Mouse (Mus musculus) hindbrain, embryonic 12.5 days (tissue): Measurements from ENCODE around the gene Cc2d1b. TPM values are rescaled to one million over a fixed set of nuclear protein-coding genes. Genes with fewer than 3 reads are reported as not detected.

Experiments used
- polyA plus RNA-seq: library from polyadenylated mRNA; unstranded; fragments of >200 nt; fragmentation: Nextera tagmentation; extraction: Ambion mirVana; gene quantifications from 2 replicates; pipeline ENCODE4 v1.2.1, GENCODE M21; 2016

Cc2d1b gene
- polyA plus RNA-seq, 1 experiment from 2014 or later: 24.7 TPM

Other genes starting within 250 kb of the Cc2d1b start
- 3.5 and 5.2 TPM in 2 replicates for gene Shisal2a, start 236.6 kb upstream of the Cc2d1b start, polyA plus RNA-seq
- gene Gpx7, start 213.0 kb upstream of the Cc2d1b start, polyA plus RNA-seq: 58.2 and 59.8 TPM in 2 replicates
- 105 and 118 TPM in 2 replicates for gene Tut4, start 160.5 kb upstream of the Cc2d1b start, polyA plus RNA-seq
- gene Prpf38a, start 40.6 kb upstream of the Cc2d1b start, polyA plus RNA-seq: 91.8 and 94.5 TPM in 2 replicates
- 6.7 and 8.5 TPM in 2 replicates for gene Orc1, start 40.5 kb upstream of the Cc2d1b start, polyA plus RNA-seq
- gene 3110021N24Rik, start 99.7 kb downstream of the Cc2d1b start, polyA plus RNA-seq: 1.6 and 2.4 TPM in 2 replicates
- gene Zfyve9, start 160.9 kb downstream of the Cc2d1b start, polyA plus RNA-seq: 6.0 and 6.4 TPM in 2 replicates
- 225 TPM in 2 replicates for gene Btf3l4, start 213.7 kb downstream of the Cc2d1b start, polyA plus RNA-seq
- 97.2 and 103 TPM in 2 replicates for gene Txndc12, start 214.7 kb downstream of the Cc2d1b start, polyA plus RNA-seq
- 37.0 and 39.8 TPM in 2 replicates for gene Kti12, start 227.8 kb downstream of the Cc2d1b start, polyA plus RNA-seq
- gene A730015C16Rik, start 228.7 kb downstream of the Cc2d1b start, polyA plus RNA-seq: 1.6 and 3.1 TPM in 2 replicates